Mouse (Mus musculus) T-helper 17 cell (primary cell): ENCODE measurements at regions not wholly inside any gene's neighbourhood (a gene's known extent, or its start where the extent isn't known, plus 50 kb on each side); places are given as distances from the start of the nearest gene placed in this dataset.

Experiments
- in situ Hi-C, 2 experiments: fragments of 300-600 bp; cut with MboI, MseI; formaldehyde crosslinking; loops; 1 replicate in 1 of 2; 2 replicates in 1 of 2; pipeline ENCODE4 v1.15.1; 2025; ENCODE audit warnings: high pct_unique_total_duplicates in 2 of 2

DNA sequence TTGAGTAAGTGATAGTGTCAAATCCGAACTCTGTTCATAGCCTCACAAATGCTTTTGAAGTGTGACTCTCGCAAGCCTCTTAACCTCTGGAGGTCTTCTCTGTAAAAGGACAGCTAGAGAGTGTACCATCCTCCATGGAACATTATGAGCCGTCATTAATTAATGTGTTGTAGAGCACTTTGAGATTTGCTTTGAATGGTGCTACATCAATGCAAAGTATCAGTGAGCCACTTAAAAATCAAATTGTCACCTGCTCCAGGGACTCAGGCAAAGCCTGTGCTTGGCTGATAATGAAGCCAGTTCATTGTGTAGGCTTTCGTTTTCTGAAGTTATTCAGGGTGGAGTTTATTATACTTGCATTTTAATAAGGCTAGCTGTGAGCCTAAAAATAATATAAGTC is 801.8 kb upstream of the B3galt2 start:
- in situ Hi-C loops = loop anchor here in 1 of 2 experiments (25.0 kb wide), 1 partner anchor 624 kb away; no protein-coding TSS in a partner anchor

DNA sequence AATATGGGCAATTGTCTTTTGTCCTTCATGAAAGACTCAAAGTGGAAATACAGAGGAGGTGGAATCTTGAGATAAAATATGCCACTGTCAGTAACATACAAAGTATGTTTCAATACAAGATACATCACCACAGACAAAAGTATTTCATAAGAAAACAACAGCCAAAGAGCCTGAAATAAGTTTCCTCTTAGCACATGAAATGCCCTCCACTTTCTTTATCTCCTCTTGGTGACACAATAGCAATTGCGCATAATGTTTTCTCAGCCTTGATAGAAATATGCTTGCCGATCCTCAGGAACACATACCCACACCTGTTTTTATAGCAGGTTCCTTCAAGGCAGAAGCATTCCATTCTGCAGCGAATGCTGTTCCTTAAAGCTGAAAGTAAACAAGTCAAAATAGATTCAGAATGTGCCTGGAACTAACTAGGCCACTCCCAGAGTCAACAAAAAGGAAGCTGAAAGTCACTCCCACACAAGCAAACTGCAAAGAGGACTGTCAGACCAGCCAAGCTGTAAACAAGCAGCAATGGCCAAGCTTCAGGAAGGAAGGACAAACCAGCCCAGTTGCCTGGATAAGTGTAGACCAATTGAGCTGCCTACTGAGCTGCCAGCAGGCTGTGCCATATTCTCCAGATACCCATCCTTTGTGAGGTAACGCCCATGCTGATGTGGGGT is 773.3 kb upstream of the B3galt2 start:
- in situ Hi-C loops = no loop called here

DNA sequence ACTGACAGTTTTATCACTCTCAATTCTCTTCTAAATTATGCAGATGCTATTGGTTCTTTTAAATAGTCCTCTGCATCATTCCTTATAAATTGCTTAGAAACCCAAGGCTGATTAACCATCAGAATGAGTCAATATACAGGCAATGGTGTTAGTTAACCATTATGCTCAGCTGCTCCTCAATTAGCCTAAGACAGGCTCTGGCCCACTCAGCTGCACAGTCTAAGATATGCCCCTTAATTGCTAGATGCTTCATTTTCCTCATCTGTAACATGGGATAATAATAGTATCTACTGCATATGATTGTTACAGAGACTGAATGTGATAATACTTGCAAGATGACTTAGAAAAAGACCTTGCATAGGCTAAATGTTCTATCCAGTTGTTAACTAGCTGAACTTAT is 748.6 kb upstream of the B3galt2 start:
- in situ Hi-C loops = no loop called here

- in situ Hi-C loops = no loop called here
Measured at GRCm38 (mm10) chr1:142893156-142893555, 747.3 kb upstream of the B3galt2 start.

DNA sequence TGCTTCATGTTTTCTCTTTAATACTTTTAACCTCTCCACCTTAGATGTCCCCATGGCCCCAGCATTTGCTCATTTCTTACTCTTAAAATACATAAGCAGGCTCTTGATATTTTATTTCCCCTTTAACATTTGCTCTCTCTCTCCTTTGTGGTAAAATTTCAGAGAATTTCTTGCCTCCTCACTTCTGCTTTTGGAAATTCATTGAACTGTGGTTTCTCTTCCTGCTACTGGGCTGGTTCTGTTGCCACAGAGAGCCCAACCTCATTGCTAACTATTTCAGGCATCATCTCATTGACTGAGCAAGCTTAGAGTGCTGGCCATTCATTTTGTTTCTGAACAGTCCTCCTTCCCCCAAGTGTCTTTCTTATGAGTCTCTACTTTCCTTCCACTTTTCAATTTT is 746.3 kb upstream of the B3galt2 start:
- in situ Hi-C loops = no loop called here

- in situ Hi-C loops = no loop called here
Measured at GRCm38 (mm10) chr1:142895081-142895480, 745.4 kb upstream of the B3galt2 start.

- in situ Hi-C loops = no loop called here
Measured at GRCm38 (mm10) chr1:142909907-142910306, 730.6 kb upstream of the B3galt2 start.

DNA sequence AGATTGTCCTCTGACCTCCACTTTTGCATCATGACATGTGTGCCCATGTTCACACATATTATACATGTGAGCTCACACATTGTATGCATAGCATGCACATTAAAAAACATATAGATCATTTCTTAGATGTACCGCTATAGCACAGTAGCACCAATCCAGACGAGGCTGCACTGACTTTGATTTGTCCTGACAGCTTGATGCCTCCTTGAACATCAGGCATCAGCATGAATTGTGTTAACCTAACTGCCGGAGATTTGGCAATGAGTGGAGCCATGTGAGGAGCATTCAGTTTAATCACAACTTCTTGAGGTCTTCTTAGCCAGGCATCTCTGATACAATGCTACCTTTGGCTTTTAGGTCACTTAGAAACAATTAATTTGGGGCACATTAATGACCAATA is 683.8 kb upstream of the B3galt2 start:
- in situ Hi-C loops = loop anchor here in 1 of 2 experiments (25.0 kb wide), 1 partner anchor 531 kb away; no protein-coding TSS in a partner anchor

GRCm38 (mm10) chr1:142971475-142971874 is 669.0 kb upstream of the B3galt2 start:
- in situ Hi-C loops = loop anchor here in 1 of 2 experiments (25.0 kb wide), 1 partner anchor 516 kb away; no protein-coding TSS in a partner anchor

- in situ Hi-C loops = loop anchor here in 1 of 2 experiments (25.0 kb wide), 1 partner anchor 514 kb away; no protein-coding TSS in a partner anchor
Measured at GRCm38 (mm10) chr1:142973387-142973786, 667.1 kb upstream of the B3galt2 start.

- in situ Hi-C loops = no loop called here
Measured at GRCm38 (mm10) chr1:142982994-142983393, 657.5 kb upstream of the B3galt2 start.

GRCm38 (mm10) chr1:142983641-142984040 is 656.8 kb upstream of the B3galt2 start:
- in situ Hi-C loops = no loop called here

DNA sequence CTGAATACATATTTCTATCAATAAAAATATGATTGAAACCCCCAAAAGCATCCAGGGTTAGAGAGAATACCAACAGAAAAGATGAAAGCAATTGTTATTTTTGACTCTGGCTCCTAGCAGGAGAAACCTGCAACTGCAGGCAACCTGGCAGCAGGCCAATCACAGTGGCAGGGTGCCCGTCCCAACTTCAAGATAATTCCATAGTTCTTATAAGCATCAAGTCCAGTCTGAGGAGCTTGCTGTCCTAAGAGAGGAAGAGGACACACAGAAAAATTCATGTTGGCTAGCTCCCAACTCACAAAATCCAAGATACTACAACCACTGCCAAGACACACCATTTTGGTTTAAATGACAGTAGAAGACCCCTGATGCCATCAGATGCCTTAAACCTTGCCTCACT is 654.9 kb upstream of the B3galt2 start:
- in situ Hi-C loops = no loop called here

DNA sequence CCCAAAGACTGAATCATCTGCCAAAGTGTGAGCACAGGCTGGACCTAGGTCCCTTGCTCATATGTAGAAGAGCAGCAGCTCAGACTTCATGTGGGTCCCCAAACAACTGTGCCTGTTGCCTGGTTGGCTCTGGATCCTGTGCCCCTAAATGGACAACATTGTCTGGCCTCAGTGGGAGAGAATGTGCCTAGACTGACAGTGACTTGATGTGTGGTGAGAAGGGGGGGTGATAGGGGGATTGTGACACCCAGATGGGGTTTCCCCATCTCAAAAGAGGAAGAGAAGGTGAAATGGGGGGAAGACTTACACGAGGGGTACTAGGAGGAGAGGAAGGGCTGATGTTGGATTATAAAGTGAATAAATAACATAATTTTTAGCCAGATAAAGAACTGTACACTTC is 640.2 kb upstream of the B3galt2 start:
- in situ Hi-C loops = loop anchor here in 1 of 2 experiments (10.0 kb wide), 1 partner anchor 225 kb away; no protein-coding TSS in a partner anchor

DNA sequence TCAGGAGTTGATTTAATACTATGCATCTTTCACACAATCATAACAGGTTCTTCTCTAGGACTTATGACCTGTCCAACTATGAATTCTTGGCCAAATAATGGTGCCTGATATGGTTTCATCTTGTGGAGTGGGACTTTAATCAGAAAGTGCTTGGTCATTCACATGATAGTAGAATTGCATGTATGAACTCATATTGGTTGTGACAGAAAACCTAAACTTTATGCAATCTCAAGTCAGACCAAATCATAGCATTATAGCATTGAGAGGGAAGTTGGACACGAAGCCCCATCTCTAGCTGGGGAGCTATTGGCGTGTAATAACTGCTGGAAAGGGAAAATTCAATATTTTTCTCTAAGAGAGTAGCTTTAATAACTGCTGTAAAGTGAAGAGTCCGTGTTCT is 639.4 kb upstream of the B3galt2 start:
- in situ Hi-C loops = loop anchor here in 1 of 2 experiments (10.0 kb wide), 1 partner anchor 224 kb away; no protein-coding TSS in a partner anchor

DNA sequence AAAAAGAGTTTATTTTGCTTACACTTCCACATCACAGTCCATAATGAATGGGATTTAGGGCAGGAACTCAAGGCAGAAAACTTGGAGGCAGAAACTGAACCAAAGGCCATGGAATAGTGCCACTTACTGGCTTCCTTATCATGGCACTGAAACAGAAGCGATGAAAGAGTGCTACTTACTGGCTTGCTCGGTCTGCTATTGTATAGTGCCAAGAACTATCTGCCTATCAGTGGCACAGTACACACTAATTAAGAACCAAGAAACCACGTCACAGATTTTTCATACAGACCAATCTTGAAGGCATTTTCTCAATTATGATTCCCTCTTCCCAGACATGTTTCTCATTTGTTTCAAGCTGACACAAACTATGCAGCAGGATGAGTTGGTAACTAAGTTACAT is 634.4 kb upstream of the B3galt2 start:
- in situ Hi-C loops = loop anchor here in 1 of 2 experiments (10.0 kb wide), 1 partner anchor 219 kb away; no protein-coding TSS in a partner anchor

GRCm38 (mm10) chr1:143019982-143020381 is 620.5 kb upstream of the B3galt2 start:
- in situ Hi-C loops = no loop called here

- in situ Hi-C loops = no loop called here
Measured at GRCm38 (mm10) chr1:143053161-143053560, 587.3 kb upstream of the B3galt2 start.

DNA sequence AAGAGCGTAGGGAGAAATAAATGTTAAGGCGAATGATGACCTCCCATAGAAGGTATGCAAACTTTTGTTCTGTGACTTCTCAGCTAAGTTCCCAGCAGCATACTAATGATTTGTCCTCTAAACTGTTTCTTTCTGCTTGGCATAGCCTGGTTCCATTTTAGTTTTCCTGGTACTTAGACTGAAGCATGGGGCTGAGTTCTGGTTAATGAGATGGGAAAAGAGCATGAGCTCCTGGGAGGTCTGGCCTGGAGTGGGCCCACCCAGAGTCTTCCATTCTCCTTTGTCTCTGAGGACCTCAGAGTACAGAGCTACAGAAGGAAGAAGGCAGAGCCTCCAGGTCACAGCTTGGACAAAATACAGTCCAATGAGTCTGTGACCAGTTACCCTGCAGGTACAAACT is 586.9 kb upstream of the B3galt2 start:
- in situ Hi-C loops = no loop called here

DNA sequence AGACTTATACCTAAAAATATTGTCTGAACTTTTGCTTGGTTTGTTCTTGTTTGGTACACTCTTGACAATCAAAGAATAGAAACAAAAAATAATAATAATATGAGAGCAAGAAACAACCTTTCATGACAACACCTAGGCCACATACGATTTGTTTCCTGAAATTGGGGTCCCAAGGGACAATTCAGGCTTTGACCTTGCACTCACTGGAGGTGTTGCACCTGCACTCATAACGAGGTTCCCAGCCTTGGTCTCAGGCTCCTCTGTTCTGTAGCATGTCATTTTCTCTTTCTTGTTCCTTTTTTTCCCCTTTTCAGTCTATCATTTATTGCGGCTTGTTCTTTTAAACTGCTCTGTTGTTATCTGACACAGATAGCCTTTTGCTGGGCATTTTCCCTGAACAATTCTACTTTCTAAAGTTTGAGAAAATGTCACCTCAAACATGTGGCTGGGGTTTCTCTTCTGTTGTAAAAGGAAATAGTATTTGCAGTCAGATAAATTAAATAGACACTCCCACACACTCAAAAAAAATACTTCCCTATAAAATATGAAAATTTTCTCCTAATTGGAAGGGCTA is 585.9 kb upstream of the B3galt2 start:
- in situ Hi-C loops = no loop called here

DNA sequence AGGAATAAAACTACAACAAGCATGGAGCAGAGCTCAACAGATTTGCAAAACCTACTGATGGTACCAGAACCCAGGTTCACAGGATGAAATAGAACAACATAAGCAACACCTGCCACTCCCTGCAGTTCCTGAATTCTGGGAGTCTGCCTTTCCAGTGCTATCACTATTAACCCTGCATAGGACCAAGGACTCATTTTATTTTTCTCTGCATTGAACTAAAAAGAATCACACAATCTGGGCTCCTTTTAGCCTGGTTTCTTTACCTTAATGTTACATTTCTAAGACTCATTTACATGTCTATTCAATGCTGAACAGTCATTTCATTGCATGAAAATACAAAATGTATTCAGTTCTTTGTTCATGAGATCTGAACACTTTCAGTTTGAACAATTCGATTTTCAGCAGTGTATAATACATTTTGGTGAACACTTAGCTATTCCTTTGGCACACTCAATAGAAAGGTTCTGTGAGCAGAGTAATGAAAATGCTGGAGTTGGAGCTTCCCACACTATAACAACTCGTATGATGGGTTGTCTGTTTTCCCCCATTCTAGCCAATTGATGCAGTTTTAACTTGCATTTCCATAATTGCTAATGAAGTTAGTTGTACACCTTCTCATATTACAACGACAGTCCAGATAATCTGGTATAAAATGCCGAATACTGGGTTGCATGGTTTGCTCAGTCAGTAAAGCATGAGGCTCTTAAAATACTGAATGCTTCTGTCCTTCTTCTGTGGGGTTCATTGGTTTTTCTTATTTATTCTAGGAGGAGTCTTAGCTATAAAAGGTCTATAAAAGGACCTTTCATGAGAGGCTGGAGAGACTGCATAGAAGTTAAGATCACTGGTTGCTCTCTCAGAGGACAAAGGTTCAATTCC is 579.5 kb upstream of the B3galt2 start:
- in situ Hi-C loops = no loop called here

DNA sequence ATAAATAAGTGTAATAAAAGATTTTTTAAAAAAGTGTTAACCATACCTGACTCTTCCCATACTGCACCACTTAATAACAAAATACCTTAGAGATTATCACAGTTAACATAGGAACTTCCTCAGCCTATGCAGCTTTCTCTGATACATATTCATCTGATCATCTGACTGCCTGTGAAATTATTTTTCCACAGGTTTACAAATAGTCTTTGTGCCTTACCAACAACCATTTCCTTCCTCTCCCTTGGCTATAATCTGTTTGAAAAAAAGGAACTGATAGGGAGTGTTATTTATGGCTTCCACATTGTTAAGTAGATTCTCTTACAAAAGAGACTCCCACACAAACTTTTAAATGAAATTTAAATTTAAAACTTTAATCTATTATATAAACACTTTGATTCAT is 575.0 kb upstream of the B3galt2 start:
- in situ Hi-C loops = no loop called here
